Mouse (Mus musculus) megakaryocyte, embryonic 14.5 days (primary cell): ENCODE measurements around the gene Ppig.

Experiments used
- FLI1 ChIP-seq: IDR thresholded peaks from 2 replicates; pipeline ENCODE4 v1.6.1; 2012; ENCODE audit warnings: low read length, inconsistent platforms, mixed read lengths
- GATA1 ChIP-seq: IDR thresholded peaks from 3 replicates; pipeline ENCODE4 v1.6.1; 2012; ENCODE audit warnings: mixed read lengths, low read length, inconsistent platforms, borderline replicate concordance

GRCm38 (mm10) chr2:69789429-69790069, 67.2 kb downstream of the Ppig start, which contains the start of the genes Ccdc173 and Phospho2:
- TF ChIP-seq GATA1: no peak
- TF ChIP-seq FLI1: 0 out of 2 replicates have a peak, but pooled peaks have one; percentile 24
